Mouse (Mus musculus) forebrain, embryonic 10.5 days (tissue): ENCODE data around the gene Map3k4. TPM values are rescaled to one million over a fixed set of nuclear protein-coding genes. Genes with fewer than 3 reads are reported as not detected.

Source experiments
- DNase-seq: peaks from one replicate; pipeline ENCODE4 v3.0.0-alpha.2; 2017; ENCODE audit warnings: low spot score; ENCODE audit errors: extremely low spot score
- H3K27ac ChIP-seq: fragments of 300-500 bp; sonication (generic); 2 replicates; pipeline ENCODE4 v1.5.1; 2016; ENCODE audit warnings: mild to moderate bottlenecking
- H3K27me3 ChIP-seq: fragments of 300-500 bp; sonication (generic); 2 replicates; pipeline ENCODE4 v1.6.1; 2016; ENCODE audit warnings: mild to moderate bottlenecking; ENCODE audit not compliant: poor library complexity, severe bottlenecking
- H3K36me3 ChIP-seq: fragments of 300-500 bp; sonication (generic); replicated peaks from 2 replicates; pipeline ENCODE4 v1.6.1; 2016; ENCODE audit warnings: mild to moderate bottlenecking, moderate library complexity
- H3K4me1 ChIP-seq: fragments of 300-500 bp; sonication (generic); 2 replicates; pipeline ENCODE4 v1.6.1; 2016
- H3K4me3 ChIP-seq: fragments of 300-500 bp; sonication (generic); 2 replicates; pipeline ENCODE4 v1.5.1; 2016; ENCODE audit warnings: mild to moderate bottlenecking, moderate library complexity
- H3K9me3 ChIP-seq: fragments of 300-500 bp; sonication (generic); 2 replicates; pipeline ENCODE4 v1.6.1; 2016; ENCODE audit warnings: mild to moderate bottlenecking, moderate library complexity
- WGBS: fragments of 180-500 bp; shearing (Covaris S2); methylation state at CpG from one replicate; pipeline ENCODE4 v1.1.7; 2016; 5-methylcytosine and 5-hydroxymethylcytosine counted together
- polyA plus RNA-seq: library from polyadenylated mRNA; unstranded; fragments of >200 nt; fragmentation: Nextera tagmentation; extraction: Ambion mirVana; gene quantifications from 2 replicates; pipeline ENCODE4 v1.2.1, GENCODE M21; 2016

Gene Map3k4
- polyA plus RNA-seq, 1 experiment from 2014 or later = 49.5 TPM

DNA sequence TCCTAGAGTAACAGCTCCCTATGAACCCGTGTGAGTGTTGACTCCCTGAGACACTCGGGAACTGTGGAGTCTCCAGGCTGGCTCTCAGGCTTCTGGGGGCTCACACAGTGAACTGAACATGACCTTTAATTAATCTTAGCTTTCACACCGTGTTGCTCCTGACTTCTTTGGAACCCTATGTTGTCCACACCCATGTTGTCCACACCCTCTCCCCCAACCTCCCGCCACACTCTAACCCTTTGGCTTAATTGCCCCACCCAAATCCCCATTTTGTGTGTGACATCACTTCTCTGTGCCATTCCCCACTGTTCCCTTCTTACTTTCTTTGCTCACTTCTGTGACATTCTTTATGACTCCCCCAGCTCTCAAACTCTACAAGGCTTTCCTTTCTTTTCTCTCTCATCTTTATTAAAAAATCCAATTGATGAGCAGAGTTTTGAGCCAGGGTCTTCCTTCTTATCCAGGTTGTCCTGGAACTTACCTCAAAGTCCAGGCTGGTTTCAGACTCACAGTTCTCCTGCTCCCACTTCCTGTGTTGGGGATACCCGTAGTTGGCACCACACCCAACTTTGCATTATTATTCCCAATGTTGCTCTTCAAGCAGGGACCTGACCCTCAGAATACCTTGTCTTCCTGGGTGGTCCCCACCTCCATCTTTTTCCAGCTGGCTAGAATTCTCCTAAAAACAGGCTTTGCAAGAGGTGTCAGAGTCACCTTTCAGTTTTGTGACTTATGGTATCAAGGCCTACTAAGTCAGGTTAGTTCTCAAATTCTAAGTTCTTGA lies 135.7 kb downstream of the Map3k4 start:
- Histone ChIP-seq H3K4me1 (peaks cover 8% of the 10 kb centered on the region), H3K36me3 (peaks cover 32% of the 10 kb centered on the region), H3K4me3 (no peak overlapping the region), H3K27me3 (no peaks in the 10 kb centered on the region), H3K9me3 (no peaks in the 10 kb centered on the region), H3K27ac (peak overlapping the region; percentile 35; the same call in 1 of the 2 replicates)
- 88% methylated on average over 5 of the region's 5 CpGs for WGBS
- no peak for DNase-seq

DNA sequence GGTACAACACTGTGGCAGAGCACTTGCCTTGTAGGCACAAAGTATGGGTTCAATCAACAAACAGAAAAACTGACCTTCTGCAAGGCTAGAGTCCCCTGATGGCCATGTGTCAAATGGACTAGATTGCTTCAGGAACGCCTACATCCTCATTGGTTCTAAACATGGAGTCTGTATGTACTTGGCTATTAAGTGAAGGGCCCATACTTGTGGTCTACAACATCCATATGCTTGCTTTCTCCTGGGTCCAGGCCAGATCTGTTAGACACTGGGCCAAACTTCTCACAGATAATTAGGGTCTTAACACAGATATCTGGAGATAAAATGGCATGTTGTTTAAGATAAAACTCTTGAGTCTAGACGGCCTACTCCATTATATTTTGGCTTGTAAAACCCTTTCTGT lies 138.8 kb downstream of the Map3k4 start:
- Histone ChIP-seq H3K9me3 (peaks cover 12% of the 10 kb centered on the region; the same call in 1 of the 2 replicates), H3K4me3 (no peak overlapping the region), H3K4me1 (peaks cover 3% of the 10 kb centered on the region; the same call in 1 of the 2 replicates), H3K27me3 (no peaks in the 10 kb centered on the region), H3K36me3 (peaks cover 47% of the 10 kb centered on the region), H3K27ac (no peak overlapping the region)
- no peak for DNase-seq
- WGBS = 87% methylated on average over 2 of the region's 2 CpGs

DNA sequence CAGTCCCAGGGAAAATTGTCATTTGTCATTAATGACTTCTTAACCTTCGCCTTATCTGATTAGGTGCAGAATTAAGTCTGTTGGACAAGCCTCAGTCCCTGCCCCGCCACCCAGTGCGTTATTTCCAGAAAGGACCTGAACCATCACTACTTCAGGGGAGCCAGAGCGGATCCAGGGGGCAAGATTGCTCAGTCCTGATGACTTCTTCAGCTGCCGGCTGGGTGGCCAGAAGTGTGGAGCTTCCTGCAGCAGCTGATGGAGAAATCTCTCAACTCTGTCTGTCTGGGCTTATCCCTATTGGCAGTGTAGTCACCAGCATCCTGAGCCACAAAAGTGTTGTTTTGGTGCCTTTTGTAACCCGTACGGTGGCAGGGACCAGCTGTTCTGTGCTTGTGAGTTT lies 139.3 kb downstream of the Map3k4 start:
- Histone ChIP-seq H3K27ac (no peak overlapping the region), H3K4me1 (peaks cover 3% of the 10 kb centered on the region; the same call in 1 of the 2 replicates), H3K4me3 (no peak overlapping the region), H3K36me3 (peaks cover 51% of the 10 kb centered on the region), H3K27me3 (no peaks in the 10 kb centered on the region), H3K9me3 (peaks cover 12% of the 10 kb centered on the region; the same call in 1 of the 2 replicates)
- DNase-seq = no peak
- WGBS = 95% methylated on average over 7 of the region's 7 CpGs

Other genes starting within 250 kb of the Map3k4 start
- gene Agpat4, start 200.1 kb downstream of the Map3k4 start, polyA plus RNA-seq = 42.2 and 44.7 TPM in 2 replicates
- gene Plg, start 59.8 kb upstream of the Map3k4 start, polyA plus RNA-seq = 0.07 TPM in 1 of 2 replicates, not detected in the other
- 0.04 TPM in 1 of 2 replicates, not detected in the other for gene Slc22a3, start 188.9 kb upstream of the Map3k4 start, polyA plus RNA-seq